Mouse (Mus musculus) E14TG2a.4 (cell line): Measurements from ENCODE around the gene D330045A20Rik.

Experiments used
- CTCF ChIP-seq: conservative IDR thresholded peaks from 2 replicates; pipeline ENCODE4 v1.5.1; 2014; ENCODE audit warnings: low read length
- NANOG ChIP-seq: IDR thresholded peaks from 2 replicates; pipeline ENCODE4 v1.6.1; 2014; ENCODE audit warnings: borderline replicate concordance, low read length, mixed read lengths
- POU5F1 ChIP-seq: IDR thresholded peaks from 2 replicates; pipeline ENCODE4 v1.6.1; 2014; ENCODE audit warnings: low read length, borderline replicate concordance

GRCm38 (mm10) chrX:139562255-139562924 is 82.2 kb downstream of the D330045A20Rik start:
- TF ChIP-seq CTCF (no peak), POU5F1 (no peak), NANOG (no peak)
